Mouse (Mus musculus): Measurements from ENCODE around the gene Tacc3. TPM values are rescaled to one million over a fixed set of nuclear protein-coding genes. Genes with fewer than 3 reads are reported as not detected.
A peak's percentile ranks its signal among the peaks of the same experiment; 100 is the strongest.

The Tacc3 gene
- polyA plus RNA-seq, 1 experiment from 2014 or later = 265 TPM

DNA sequence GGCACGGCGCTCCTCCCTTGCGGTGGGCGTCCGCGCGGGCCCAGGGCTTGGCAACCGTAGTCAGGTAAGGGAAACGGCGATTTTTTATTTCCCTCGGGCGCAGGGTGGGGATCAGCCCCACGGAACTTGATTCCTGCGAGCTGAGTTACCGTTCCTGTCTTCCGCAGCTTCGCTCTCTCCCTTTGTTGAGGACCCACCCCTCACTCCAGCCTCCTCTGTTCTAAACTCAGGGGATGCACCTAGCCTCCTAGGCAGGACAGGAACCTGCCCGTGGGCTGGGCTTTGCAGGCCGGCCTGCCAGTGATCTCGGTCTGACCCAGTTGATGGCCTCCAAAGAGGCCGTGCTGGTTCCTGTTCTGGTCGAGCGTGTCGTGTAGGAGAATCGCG lies 729 bp downstream of the Tacc3 start:
- H3K4me2 ChIP-seq = peak overlapping the region; percentile 97
- no peaks in the 10 kb centered on the region for H3K9me3 ChIP-seq
- H3K27ac ChIP-seq = peak overlapping the region; percentile 91
- ATAC-seq (ENCODE audit: low FRiP score) = no peak; the same call in none of the 2 replicates
- H3K4me3 ChIP-seq (replicated peaks) = peak overlapping the region; percentile 72
- H3K36me3 ChIP-seq (replicated peaks) = peaks cover 46% of the 10 kb centered on the region
- H3K27me3 ChIP-seq = no peaks in the 10 kb centered on the region
- H3K4me1 ChIP-seq = peaks cover 36% of the 10 kb centered on the region
- H3K9ac ChIP-seq = peak overlapping the region; percentile 86
- 0% methylated on average over 26 of the region's 26 CpGs for WGBS

DNA sequence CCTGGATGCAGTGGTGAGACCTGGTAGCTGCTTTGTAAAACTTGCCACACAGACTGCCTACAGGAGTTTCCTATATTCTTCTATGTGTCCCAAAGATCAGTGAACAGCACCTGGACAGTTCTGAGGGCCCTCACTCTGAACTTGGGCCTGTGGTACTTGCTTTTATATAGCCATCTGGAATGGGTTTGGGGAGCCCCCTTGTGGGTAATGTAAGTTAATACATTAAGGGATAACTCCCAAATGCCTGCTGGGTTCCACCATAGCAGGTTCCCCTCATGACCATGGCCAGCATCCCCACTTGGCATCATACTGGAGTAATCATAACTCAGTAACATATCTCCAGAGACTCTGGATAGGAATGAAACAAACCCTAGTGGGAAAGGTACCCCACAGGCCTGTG lies 10.3 kb downstream of the Tacc3 start:
- no peak for ATAC-seq (ENCODE audit: low FRiP score)
- Histone ChIP-seq H3K27ac (no peak overlapping the region), H3K4me3 (replicated peaks) (no peak overlapping the region), H3K36me3 (replicated peaks) (peaks cover 89% of the 10 kb centered on the region), H3K4me2 (no peak overlapping the region), H3K9ac (no peak overlapping the region), H3K27me3 (no peaks in the 10 kb centered on the region), H3K9me3 (no peaks in the 10 kb centered on the region), H3K4me1 (no peaks in the 10 kb centered on the region)

DNA sequence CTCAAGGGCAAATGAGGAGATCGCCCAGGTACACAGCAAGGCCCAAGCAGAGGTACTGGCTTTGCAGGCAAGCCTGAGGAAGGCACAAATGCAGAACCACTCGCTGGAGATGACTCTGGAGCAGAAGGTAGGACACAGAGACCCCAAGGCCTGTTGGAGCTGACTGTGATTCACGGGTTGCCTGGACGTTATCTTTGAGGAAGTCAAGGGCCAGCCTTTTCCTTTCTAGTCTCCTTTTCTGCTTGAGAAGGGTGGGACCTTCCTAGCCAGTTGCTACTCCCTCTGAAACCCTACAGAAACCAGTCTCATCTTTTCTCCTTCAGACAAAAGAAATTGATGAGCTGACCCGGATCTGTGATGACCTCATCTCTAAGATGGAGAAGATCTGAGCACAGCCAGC lies 13.7 kb downstream of the Tacc3 start:
- Histone ChIP-seq H3K9ac (no peak overlapping the region), H3K4me3 (replicated peaks) (no peak overlapping the region), H3K4me2 (no peak overlapping the region), H3K27me3 (no peaks in the 10 kb centered on the region), H3K9me3 (no peaks in the 10 kb centered on the region), H3K27ac (no peak overlapping the region), H3K4me1 (peaks cover 9% of the 10 kb centered on the region), H3K36me3 (replicated peaks) (peaks cover 65% of the 10 kb centered on the region)
- ATAC-seq (ENCODE audit: low FRiP score) = no peak
- WGBS = 83% methylated on average over 5 of the region's 5 CpGs

DNA sequence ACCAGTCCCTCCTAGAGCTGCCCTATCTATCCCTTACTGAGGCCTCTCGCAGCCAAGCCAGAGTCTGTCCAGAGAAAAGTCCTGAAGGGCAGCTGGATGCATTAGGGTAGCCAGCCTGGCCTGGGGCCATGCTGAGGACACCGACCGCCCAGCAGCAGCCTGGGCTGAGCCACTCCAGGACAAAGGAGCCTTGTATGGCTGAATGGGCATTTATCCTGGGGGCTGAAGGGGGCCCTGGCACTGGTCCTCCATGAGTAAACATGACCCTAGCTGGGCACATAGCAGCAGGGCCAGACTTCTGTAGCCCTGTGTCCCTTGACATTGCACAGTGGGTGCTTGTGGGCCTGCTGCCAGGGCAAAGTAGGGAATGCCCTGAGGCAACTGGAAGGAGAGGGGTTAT lies 16.5 kb downstream of the Tacc3 start:
- H3K36me3 ChIP-seq (replicated peaks) = peaks cover 38% of the 10 kb centered on the region
- H3K9ac ChIP-seq = 0 out of 2 replicates have a peak overlapping the region, but pooled peaks have one; percentile 17
- peak overlapping the region; percentile 50; the same call in 1 of the 2 replicates for H3K27ac ChIP-seq
- peaks cover 4% of the 10 kb centered on the region; the same call in 1 of the 2 replicates for H3K27me3 ChIP-seq
- 44% methylated on average over 3 of the region's 3 CpGs for WGBS
- peaks cover 9% of the 10 kb centered on the region for H3K4me1 ChIP-seq
- H3K9me3 ChIP-seq = no peaks in the 10 kb centered on the region
- H3K4me3 ChIP-seq (replicated peaks) = no peak overlapping the region
- no peak for ATAC-seq (ENCODE audit: low FRiP score)
- H3K4me2 ChIP-seq = no peak overlapping the region

DNA sequence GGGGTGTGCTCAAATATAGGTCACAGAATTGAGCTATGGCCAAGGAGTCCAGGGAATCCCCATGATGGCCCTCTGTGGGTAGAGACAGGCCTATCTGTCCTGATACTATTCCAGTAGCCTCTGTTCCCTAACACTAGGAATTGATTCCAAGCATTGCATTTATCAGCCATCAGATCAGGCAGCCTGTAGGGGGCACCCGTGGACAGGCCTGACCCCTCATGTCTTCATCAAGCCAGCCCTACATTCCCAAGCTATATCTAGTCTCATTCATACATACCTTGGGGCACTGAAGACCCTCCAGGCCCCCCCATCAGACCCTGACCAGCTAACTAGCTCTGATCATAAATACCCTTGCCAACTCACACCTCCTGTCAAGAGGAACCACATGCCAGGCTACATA lies 18.0 kb downstream of the Tacc3 start:
- ATAC-seq (ENCODE audit: low FRiP score) = peak; percentile 49; the same call in 1 of the 2 replicates
- Histone ChIP-seq H3K27me3 (peaks cover 4% of the 10 kb centered on the region; the same call in 1 of the 2 replicates), H3K9me3 (no peaks in the 10 kb centered on the region), H3K4me1 (peaks cover 9% of the 10 kb centered on the region), H3K9ac (no peak overlapping the region), H3K27ac (no peak overlapping the region), H3K4me2 (no peak overlapping the region), H3K4me3 (replicated peaks) (no peak overlapping the region), H3K36me3 (replicated peaks) (peaks cover 22% of the 10 kb centered on the region)
- WGBS = 0% methylated on average over 1 of the region's 1 CpGs

DNA sequence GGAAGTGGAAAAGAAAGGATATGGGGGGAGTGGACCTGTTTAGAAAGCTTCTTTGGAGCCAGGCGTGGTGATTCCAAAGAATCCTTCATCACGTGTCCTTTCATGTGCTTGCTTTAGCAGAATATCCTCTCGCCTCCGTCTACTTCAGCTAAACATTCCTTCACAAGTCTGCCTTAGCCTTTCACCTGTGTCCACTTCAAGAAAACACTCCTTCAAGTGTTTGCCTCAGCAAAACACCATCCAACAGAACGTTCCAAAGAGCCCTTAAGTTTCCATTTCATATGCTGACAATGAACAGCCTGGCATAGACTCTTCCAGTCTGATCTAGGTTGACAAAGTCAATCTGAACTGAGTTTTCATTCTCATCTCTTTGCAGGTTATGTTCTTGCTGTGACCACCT lies 20.3 kb downstream of the Tacc3 start:
- H3K36me3 ChIP-seq (replicated peaks) = peaks cover 1% of the 10 kb centered on the region; the same call in 1 of the 2 replicates
- ATAC-seq (ENCODE audit: low FRiP score) = no peak
- no peaks in the 10 kb centered on the region for H3K9me3 ChIP-seq
- 85% methylated on average over 5 of the region's 5 CpGs for WGBS
- no peak overlapping the region for H3K27ac ChIP-seq
- H3K4me2 ChIP-seq = no peak overlapping the region
- H3K9ac ChIP-seq = no peak overlapping the region
- H3K4me1 ChIP-seq = peaks cover 9% of the 10 kb centered on the region
- H3K4me3 ChIP-seq (replicated peaks) = no peak overlapping the region
- peaks cover 4% of the 10 kb centered on the region; the same call in 1 of the 2 replicates for H3K27me3 ChIP-seq

DNA sequence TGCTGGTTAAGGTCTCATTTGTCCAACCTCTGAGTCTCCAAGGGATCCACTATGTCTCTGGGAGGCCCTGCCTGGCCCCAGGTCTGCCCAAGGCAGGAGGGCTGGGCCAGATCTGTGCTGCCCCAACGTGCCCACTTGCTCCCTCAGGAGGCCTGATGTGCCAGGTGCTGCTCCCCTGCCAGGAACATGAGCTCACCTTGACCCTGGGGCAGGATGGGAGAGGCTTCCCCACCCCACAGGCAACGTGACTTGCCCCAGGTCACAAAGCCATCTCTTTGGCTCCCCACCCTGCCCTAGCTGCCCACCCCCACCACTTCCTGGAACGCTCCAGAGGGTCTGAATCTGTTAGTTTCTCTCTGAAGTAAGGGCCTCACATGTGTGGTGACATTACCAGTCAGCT lies 23.1 kb downstream of the Tacc3 start:
- Histone ChIP-seq H3K27me3 (peaks cover 15% of the 10 kb centered on the region), H3K4me2 (no peak overlapping the region), H3K36me3 (replicated peaks) (no peaks in the 10 kb centered on the region), H3K9ac (no peak overlapping the region), H3K4me1 (peaks cover 9% of the 10 kb centered on the region; the same call in 1 of the 2 replicates), H3K9me3 (no peaks in the 10 kb centered on the region), H3K4me3 (replicated peaks) (no peak overlapping the region), H3K27ac (no peak overlapping the region)
- 75% methylated on average over 3 of the region's 3 CpGs for WGBS
- no peak for ATAC-seq (ENCODE audit: low FRiP score)

DNA sequence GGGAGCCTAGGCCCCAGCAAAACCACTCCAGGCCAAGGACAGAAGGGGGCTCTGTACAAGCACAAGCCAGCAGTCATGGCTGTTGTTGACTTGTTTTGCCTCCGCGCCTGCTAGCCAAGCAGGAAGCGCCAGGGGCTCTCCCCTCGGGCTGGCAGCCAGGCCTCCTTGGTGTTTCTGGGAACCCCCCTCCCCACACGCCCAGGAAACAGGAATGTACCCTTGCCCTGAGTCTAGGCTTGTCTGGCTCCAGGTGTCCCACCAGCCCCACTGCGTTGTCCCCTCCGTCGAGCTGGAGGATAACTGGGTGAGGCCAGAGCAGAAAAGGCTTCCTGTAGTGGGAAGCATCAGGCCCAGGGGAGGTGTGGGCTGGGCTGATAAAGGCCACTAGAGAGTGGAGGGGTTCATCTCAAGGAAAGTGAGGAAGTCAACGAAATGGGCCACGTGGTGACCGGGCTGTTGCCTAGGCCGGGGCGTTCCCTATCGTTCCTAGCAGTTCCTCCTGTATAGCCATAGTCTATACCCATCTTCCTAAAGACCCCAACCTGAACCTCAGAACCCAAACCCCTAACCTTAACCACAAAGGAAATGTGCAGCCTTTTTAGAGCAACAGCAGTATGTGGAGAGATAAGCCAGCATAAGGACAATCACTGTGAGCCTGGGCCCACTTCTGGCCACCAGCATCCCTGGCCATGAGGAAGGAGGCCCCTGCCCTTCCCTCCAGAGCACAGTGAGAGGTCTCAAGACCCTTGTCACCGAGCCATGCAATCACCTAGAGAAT lies 23.9 kb downstream of the Tacc3 start:
- Histone ChIP-seq H3K9me3 (no peaks in the 10 kb centered on the region), H3K4me3 (replicated peaks) (no peak overlapping the region), H3K4me1 (peaks cover 9% of the 10 kb centered on the region; the same call in 1 of the 2 replicates), H3K4me2 (no peak overlapping the region), H3K9ac (no peak overlapping the region), H3K27me3 (peaks cover 23% of the 10 kb centered on the region), H3K36me3 (replicated peaks) (no peaks in the 10 kb centered on the region), H3K27ac (no peak overlapping the region)
- no peak for ATAC-seq (ENCODE audit: low FRiP score)
- WGBS = 84% methylated on average over 15 of the region's 15 CpGs

DNA sequence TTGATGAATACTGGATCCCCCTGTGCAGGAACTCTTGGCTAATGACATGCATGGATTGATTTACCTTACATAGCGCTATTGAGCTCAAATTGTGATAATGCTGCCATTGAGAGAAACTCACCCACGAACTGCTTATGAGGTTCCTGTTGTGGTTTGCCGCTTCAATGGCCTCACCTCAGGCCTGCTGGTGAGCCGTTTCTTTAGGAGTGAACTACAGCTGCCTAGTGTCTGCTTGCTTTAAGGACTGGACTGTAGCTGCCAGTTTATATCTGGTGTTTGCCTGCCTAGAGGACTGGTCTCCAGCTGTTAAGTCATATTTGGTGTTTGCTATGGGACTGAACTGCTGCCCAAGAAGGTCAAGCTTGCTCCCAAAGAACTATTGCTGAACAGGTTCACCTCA lies 25.0 kb downstream of the Tacc3 start:
- Histone ChIP-seq H3K4me1 (peaks cover 13% of the 10 kb centered on the region; the same call in 1 of the 2 replicates), H3K27ac (no peak overlapping the region), H3K27me3 (peaks cover 34% of the 10 kb centered on the region), H3K36me3 (replicated peaks) (no peaks in the 10 kb centered on the region), H3K9ac (no peak overlapping the region), H3K4me3 (replicated peaks) (no peak overlapping the region), H3K9me3 (no peaks in the 10 kb centered on the region), H3K4me2 (no peak overlapping the region)
- no peak for ATAC-seq (ENCODE audit: low FRiP score)
- WGBS = 76% methylated on average over 4 of the region's 4 CpGs

DNA sequence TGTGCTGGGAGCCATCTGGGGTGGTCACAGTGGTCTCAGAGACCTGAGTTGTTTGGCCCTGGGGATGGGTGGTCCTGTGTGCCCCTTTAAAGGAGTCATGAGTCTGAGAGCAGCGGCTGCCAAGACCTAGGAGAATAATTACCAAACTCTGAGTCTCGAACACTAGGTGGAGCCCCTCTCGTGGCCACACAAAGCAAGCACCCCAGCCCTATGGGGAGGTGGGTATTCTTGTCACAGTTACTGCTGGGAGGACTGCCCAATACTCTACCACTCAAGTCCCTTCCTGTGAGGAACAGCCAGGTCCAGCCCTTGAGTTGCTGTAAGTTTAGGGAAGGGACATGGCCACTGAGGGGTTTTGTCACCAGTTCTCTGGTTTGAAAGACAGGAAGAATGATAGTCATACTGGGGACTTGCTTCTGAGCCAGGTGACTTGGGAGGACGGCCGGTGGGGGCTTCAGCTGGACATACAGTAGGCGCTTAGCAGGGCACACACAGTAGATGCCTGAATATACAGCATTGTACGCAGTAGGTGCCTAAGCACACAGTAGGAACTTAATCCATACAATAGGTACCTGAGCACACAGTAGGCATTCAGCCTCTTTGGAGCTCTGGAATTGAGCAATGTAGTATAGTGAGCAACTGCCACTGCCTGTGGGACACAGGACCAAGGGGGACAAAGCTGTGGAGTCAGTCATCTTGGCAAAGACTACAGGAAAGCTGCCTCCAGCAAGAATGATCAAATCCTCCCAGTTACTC lies 26.1 kb downstream of the Tacc3 start:
- H3K36me3 ChIP-seq (replicated peaks) = no peaks in the 10 kb centered on the region
- ATAC-seq (ENCODE audit: low FRiP score) = peak; percentile 62
- H3K27me3 ChIP-seq = peaks cover 40% of the 10 kb centered on the region
- no peak overlapping the region for H3K9ac ChIP-seq
- peaks cover 24% of the 10 kb centered on the region for H3K4me1 ChIP-seq
- H3K27ac ChIP-seq = no peak overlapping the region
- 46% methylated on average over 7 of the region's 7 CpGs for WGBS
- no peak overlapping the region for H3K4me2 ChIP-seq
- no peaks in the 10 kb centered on the region for H3K9me3 ChIP-seq
- H3K4me3 ChIP-seq (replicated peaks) = no peak overlapping the region

DNA sequence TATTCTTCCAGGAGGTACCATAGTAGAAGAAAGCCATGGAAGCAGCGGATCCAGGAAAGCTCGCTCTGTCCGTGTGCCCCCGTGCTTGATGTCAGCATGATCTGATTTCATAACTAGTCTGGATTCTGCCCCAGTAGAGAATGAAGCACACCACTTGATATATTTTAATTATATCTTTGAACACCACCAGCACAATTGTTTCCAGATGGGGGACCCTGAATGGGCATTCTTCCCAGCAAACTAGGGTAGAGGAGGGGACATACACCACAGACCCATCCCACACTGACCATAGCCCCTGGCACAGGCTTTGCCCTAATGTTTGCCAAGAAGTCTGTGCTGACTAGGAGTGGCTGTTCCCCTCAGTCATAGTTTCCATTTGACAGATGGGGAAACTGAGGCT lies 27.0 kb downstream of the Tacc3 start:
- 87% methylated on average over 4 of the region's 4 CpGs for WGBS
- Histone ChIP-seq H3K27ac (no peak overlapping the region), H3K9ac (no peak overlapping the region), H3K9me3 (no peaks in the 10 kb centered on the region), H3K4me2 (no peak overlapping the region), H3K36me3 (replicated peaks) (no peaks in the 10 kb centered on the region), H3K4me3 (replicated peaks) (no peak overlapping the region), H3K27me3 (peaks cover 43% of the 10 kb centered on the region), H3K4me1 (peaks cover 33% of the 10 kb centered on the region)
- no peak for ATAC-seq (ENCODE audit: low FRiP score)

DNA sequence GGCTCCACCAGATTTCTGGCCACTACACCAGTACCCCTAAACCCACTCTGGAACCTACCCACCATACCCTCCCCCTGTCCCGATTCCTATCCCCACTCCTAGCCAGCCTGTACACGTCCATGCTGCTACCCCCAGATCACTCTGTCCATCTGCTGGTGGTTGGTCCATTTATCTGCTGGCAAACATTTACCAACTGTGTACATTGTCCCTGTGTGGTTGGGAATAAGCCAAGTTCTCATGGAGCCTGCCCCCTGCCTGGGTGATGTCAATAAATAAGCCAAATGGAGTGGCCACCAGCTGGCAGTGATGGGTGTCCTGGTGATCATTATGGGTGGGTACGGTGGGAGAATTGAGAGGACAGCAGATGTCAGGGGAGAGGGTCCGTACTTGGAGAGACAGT lies 29.2 kb downstream of the Tacc3 start:
- Histone ChIP-seq H3K4me1 (peaks cover 50% of the 10 kb centered on the region), H3K36me3 (replicated peaks) (no peaks in the 10 kb centered on the region), H3K27ac (no peak overlapping the region), H3K9ac (no peak overlapping the region), H3K4me2 (no peak overlapping the region), H3K4me3 (replicated peaks) (no peak overlapping the region), H3K27me3 (peaks cover 63% of the 10 kb centered on the region), H3K9me3 (no peaks in the 10 kb centered on the region)
- WGBS = 88% methylated on average over 4 of the region's 4 CpGs
- no peak for ATAC-seq (ENCODE audit: low FRiP score)

Measured in forebrain, embryonic 12.5 days (tissue).